Mouse (Mus musculus) erythroblast, embryonic 14.5 days (primary cell): ENCODE results near the gene Fam83e.

Experiments
- GATA1 ChIP-seq: IDR thresholded peaks from 2 replicates; pipeline ENCODE4 v1.6.1; 2012; ENCODE audit warnings: low read length, inconsistent platforms, mixed read lengths
- TAL1 ChIP-seq: IDR thresholded peaks from 3 replicates; pipeline ENCODE4 v1.6.1; 2012; ENCODE audit warnings: low read length, inconsistent platforms, mixed read lengths

GRCm38 (mm10) chr7:45712022-45712757 is 8.8 kb upstream of the Fam83e start:
- no peak for TF ChIP-seq GATA1
- TF ChIP-seq TAL1 = no peak
